Mouse (Mus musculus): ENCODE measurements around the gene Stox2.

- TF ChIP-seq GATA1 (IDR thresholded peaks at IDR 0.05; ENCODE audit: low read length) (no peak), TAL1 (IDR thresholded peaks at IDR 0.05; ENCODE audit: low read length) (no peak)
Measured at GRCm38 (mm10) chr8:47243631-47244030, 202.5 kb downstream of the Stox2 start.

All from erythroblast, embryonic 14.5 days (primary cell).